Mouse (Mus musculus) heart, postnatal 0 days (tissue): ENCODE data around the gene H2afz.
A peak's percentile ranks its signal among the peaks of the same experiment; 100 is the strongest.

ENCODE experiments used
- CTCF ChIP-seq: IDR thresholded peaks from 2 replicates; pipeline ENCODE4 v1.5.1; 2016; ENCODE audit warnings: antibody characterized with exemption, control low read depth, low read depth
- EP300 ChIP-seq: IDR thresholded peaks from 2 replicates; pipeline ENCODE4 v1.6.1; 2016; ENCODE audit warnings: antibody characterized with exemption, low read depth

GRCm38 (mm10) chr3:137895196-137895595 lies 30.9 kb downstream of the H2afz start:
- TF ChIP-seq EP300 (no peak), CTCF (peak; percentile 10; the same call in 1 of the 2 replicates)
